Mouse (Mus musculus): ENCODE data around the gene Slc39a7. TPM values are rescaled to one million over a fixed set of nuclear protein-coding genes. Genes with fewer than 3 reads are reported as not detected.

Gene Slc39a7
- polyA plus RNA-seq, 1 experiment from 2014 or later, result 43.4 TPM

DNA sequence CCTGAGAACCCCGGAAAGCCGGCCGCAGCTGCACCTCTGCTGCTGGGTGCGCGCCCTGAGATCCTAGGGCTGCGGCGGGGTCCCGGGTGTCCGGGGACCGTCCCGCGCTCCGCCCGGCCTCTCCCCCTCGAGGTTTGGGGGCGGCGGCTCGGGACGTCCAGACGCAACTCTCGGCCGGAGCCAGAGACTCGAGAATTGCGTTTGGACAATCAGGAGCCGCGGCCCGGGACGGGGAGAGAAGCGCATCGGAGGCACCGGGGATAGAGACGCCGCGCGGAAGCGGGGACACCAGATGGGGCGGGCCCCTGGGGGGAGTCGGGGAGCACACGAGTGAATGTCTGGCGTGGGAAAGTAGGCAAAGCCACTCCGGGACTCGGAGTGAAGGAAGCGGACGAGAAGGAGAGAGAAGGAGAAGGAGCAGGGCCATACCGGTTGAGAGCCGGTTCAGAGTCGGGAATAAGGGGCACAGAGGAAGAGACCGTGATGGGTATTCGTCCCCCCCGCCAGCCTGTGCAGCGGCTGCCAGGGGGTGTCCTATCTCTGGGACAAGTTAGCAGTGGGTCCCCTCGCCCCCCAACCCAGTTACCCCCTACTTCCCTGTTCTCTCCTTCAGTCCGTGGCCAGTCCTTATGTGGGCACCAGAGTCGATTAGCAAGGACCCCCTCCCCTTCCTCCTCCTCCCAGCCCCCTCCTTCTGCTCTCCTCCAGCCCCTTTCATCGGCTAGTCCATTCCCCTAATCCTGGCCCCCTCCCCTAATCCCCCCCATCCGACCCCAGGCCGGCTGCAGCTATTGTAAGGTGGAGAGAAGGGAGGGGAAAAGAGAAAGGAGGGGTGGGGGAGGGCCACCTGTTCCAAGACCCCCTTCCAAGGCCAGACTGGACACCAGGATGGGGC is 6.4 kb downstream of the Slc39a7 start:
- Histone ChIP-seq H3K4me3 (ENCODE audit: low read depth, low read length) (peak overlapping the region; percentile 82), H3K4me2 (ENCODE audit: low read depth, low read length) (peak overlapping the region; percentile 94), H3K4me1 (ENCODE audit: insufficient read depth) (peaks cover 42% of the 10 kb centered on the region), H3K9me3 (ENCODE audit: low read length) (no peaks in the 10 kb centered on the region), H3K9ac (replicated peaks) (peak overlapping the region; percentile 84), H3K27me3 (ENCODE audit: insufficient read depth, low read length) (no peaks in the 10 kb centered on the region), H3K27ac (ENCODE audit: low read depth) (peak overlapping the region; percentile 90), H3K36me3 (replicated peaks; ENCODE audit: insufficient read depth, low read length) (peaks cover 37% of the 10 kb centered on the region)
- 1% methylated on average over 57 of the region's 57 CpGs for WGBS (ENCODE audit: insufficient replicate concordance)
- no peak for DNase-seq
- peak; percentile 18 for ATAC-seq
- TF ChIP-seq CTCF (IDR thresholded peaks at IDR 0.05; ENCODE audit: low read depth), result no peak
- no peak for TF ChIP-seq EP300 (IDR thresholded peaks at IDR 0.05; ENCODE audit: low read depth)

DNA sequence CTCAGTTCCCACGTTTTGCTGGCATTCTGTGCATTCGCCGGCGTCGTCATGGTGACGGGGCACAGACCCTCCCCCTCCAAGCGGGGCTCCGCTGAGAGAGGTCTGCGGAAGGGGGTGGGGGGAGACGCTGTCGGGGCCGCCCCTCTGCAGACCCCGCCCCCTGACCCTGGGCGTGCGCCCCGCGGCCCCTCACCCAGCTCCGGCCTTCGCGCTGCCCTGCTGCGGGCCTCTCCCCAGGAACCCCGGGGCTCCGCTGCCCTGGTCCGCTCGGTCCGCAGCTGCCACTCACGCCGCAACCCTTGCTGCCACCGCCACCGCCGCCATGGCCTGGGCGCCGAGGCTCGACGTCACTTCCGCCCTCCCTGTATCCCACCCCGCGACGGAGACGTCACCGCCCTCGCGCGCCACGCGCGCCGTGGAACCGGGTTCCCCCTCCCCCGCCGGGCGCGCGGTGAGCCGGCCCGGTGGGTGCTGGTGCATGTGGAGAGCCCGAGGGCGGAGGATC is 7.1 kb downstream of the Slc39a7 start, which contains the start of gene Ring1:
Ring1 (minus strand) TSS at position 364 of the 505 bp plus-strand sequence.
- Histone ChIP-seq H3K27ac (ENCODE audit: low read depth) (peak within 1 kb of the TSS; percentile 90), H3K9ac (replicated peaks) (peak within 1 kb of the TSS; percentile 84), H3K4me3 (ENCODE audit: low read depth, low read length) (peak within 1 kb of the TSS; percentile 82), H3K27me3 (ENCODE audit: insufficient read depth, low read length) (no peaks in the 10 kb centered on the region), H3K36me3 (replicated peaks; ENCODE audit: insufficient read depth, low read length) (peaks cover 29% of the 10 kb centered on the region), H3K4me1 (ENCODE audit: insufficient read depth) (peaks cover 35% of the 10 kb centered on the region), H3K4me2 (ENCODE audit: low read depth, low read length) (peak within 1 kb of the TSS; percentile 94), H3K9me3 (ENCODE audit: low read length) (peaks cover 6% of the 10 kb centered on the region; the same call in 1 of the 2 replicates)
- DNase-seq (peak; percentile 88), ATAC-seq (peak; percentile 63)
- TF ChIP-seq CTCF (IDR thresholded peaks at IDR 0.05; ENCODE audit: low read depth), result no peak
- TF ChIP-seq EP300 (IDR thresholded peaks at IDR 0.05; ENCODE audit: low read depth), result no peak
- under 1% methylated on average over 51 of the region's 58 CpGs for WGBS (ENCODE audit: insufficient replicate concordance)

- no peak overlapping the region for H3K27ac ChIP-seq (ENCODE audit: low read depth)
- 73% methylated on average over 9 of the region's 9 CpGs for WGBS (ENCODE audit: insufficient replicate concordance)
- no peak for DNase-seq
- ATAC-seq, result no peak
- H3K4me3 ChIP-seq (ENCODE audit: low read depth, low read length), result peak overlapping the region; percentile 82
- peaks cover 25% of the 10 kb centered on the region for H3K36me3 ChIP-seq (replicated peaks; ENCODE audit: insufficient read depth, low read length)
- H3K4me2 ChIP-seq (ENCODE audit: low read depth, low read length), result peak overlapping the region; percentile 94
- no peak for TF ChIP-seq EP300 (IDR thresholded peaks at IDR 0.05; ENCODE audit: low read depth)
- no peak for TF ChIP-seq CTCF (IDR thresholded peaks at IDR 0.05; ENCODE audit: low read depth)
- H3K4me1 ChIP-seq (ENCODE audit: insufficient read depth), result peaks cover 34% of the 10 kb centered on the region
- peak overlapping the region; percentile 84; the same call in 1 of the 2 replicates for H3K9ac ChIP-seq (replicated peaks)
- no peaks in the 10 kb centered on the region for H3K27me3 ChIP-seq (ENCODE audit: insufficient read depth, low read length)
- H3K9me3 ChIP-seq (ENCODE audit: low read length), result peaks cover 8% of the 10 kb centered on the region; the same call in 1 of the 2 replicates
Measured at GRCm38 (mm10) chr17:34023678-34024077, 7.8 kb downstream of the Slc39a7 start.

GRCm38 (mm10) chr17:34022987-34023386 is 8.5 kb downstream of the Slc39a7 start:
- no peak overlapping the region for H3K4me2 ChIP-seq (ENCODE audit: low read depth, low read length)
- peaks cover 20% of the 10 kb centered on the region for H3K36me3 ChIP-seq (replicated peaks; ENCODE audit: insufficient read depth, low read length)
- no peak overlapping the region for H3K27ac ChIP-seq (ENCODE audit: low read depth)
- H3K9ac ChIP-seq (replicated peaks), result no peak overlapping the region
- H3K9me3 ChIP-seq (ENCODE audit: low read length), result peaks cover 8% of the 10 kb centered on the region; the same call in 1 of the 2 replicates
- ATAC-seq, result no peak
- WGBS (ENCODE audit: insufficient replicate concordance), result 94% methylated on average over 20 of the region's 20 CpGs
- H3K4me3 ChIP-seq (ENCODE audit: low read depth, low read length), result no peak overlapping the region
- no peak for DNase-seq
- TF ChIP-seq EP300 (IDR thresholded peaks at IDR 0.05; ENCODE audit: low read depth) (no peak), CTCF (IDR thresholded peaks at IDR 0.05; ENCODE audit: low read depth) (no peak)
- H3K4me1 ChIP-seq (ENCODE audit: insufficient read depth), result peaks cover 31% of the 10 kb centered on the region
- no peaks in the 10 kb centered on the region for H3K27me3 ChIP-seq (ENCODE audit: insufficient read depth, low read length)

GRCm38 (mm10) chr17:34022414-34022783 is 9.1 kb downstream of the Slc39a7 start:
- no peak overlapping the region for H3K4me3 ChIP-seq (ENCODE audit: low read depth, low read length)
- H3K4me2 ChIP-seq (ENCODE audit: low read depth, low read length), result no peak overlapping the region
- TF ChIP-seq CTCF (IDR thresholded peaks at IDR 0.05; ENCODE audit: low read depth) (no peak), EP300 (IDR thresholded peaks at IDR 0.05; ENCODE audit: low read depth) (no peak)
- H3K4me1 ChIP-seq (ENCODE audit: insufficient read depth), result peaks cover 28% of the 10 kb centered on the region
- DNase-seq (no peak), ATAC-seq (no peak)
- peaks cover 8% of the 10 kb centered on the region; the same call in 1 of the 2 replicates for H3K9me3 ChIP-seq (ENCODE audit: low read length)
- no peaks in the 10 kb centered on the region for H3K27me3 ChIP-seq (ENCODE audit: insufficient read depth, low read length)
- H3K27ac ChIP-seq (ENCODE audit: low read depth), result no peak overlapping the region
- H3K9ac ChIP-seq (replicated peaks), result no peak overlapping the region
- H3K36me3 ChIP-seq (replicated peaks; ENCODE audit: insufficient read depth, low read length), result peaks cover 20% of the 10 kb centered on the region
- 92% methylated on average over 14 of the region's 14 CpGs for WGBS (ENCODE audit: insufficient replicate concordance)

Data from liver, postnatal 0 days (tissue).